Mouse (Mus musculus) thymus, adult 2 months (tissue): Measurements from ENCODE around the gene Ankzf1.

Experiments
- CTCF ChIP-seq: fragments of 200-500 bp; IDR thresholded peaks from 2 replicates; pipeline ENCODE4 v1.5.1; 2012; ENCODE audit warnings: mild to moderate bottlenecking, control low read depth, low read length, moderate library complexity, borderline replicate concordance; ENCODE audit not compliant: control insufficient read depth, poor library complexity, insufficient read depth; ENCODE audit errors: extremely low read depth
- POLR2A ChIP-seq: fragments of 200-500 bp; IDR thresholded peaks from 2 replicates; pipeline ENCODE4 v1.6.1; 2012; ENCODE audit warnings: mild to moderate bottlenecking, low read length, control low read depth, moderate library complexity; ENCODE audit not compliant: control insufficient read depth, poor library complexity, insufficient read depth; ENCODE audit errors: extremely low read depth

DNA sequence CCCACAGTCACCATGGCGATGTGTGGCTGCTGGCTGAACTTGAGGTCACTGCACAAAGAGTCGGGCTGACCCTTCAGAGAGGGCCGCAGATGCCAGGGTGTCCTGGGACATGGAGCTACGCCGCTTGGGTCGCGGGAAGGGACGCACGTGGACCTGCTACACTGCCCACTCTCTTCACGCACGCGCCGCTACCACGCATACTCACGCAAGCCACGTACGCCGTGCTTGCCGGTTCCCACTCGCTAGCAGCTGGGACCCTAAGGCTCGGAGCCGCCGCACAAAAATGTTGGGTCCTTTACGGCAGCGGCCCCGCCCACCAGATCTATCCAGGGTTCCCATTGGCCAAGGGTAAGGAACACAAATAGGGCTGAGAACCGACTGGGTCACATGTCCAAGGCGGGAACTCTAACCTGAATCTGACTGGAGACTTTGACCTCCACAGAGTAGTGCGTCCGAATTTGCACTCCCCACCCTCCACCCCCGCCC is 11.8 kb upstream of the Ankzf1 start, which contains the start of gene Abcb6:
- no peak for TF ChIP-seq POLR2A
- no peak for TF ChIP-seq CTCF
